Mouse (Mus musculus) embryonic facial prominence, embryonic 11.5 days (tissue): ENCODE data around the gene Celf2. TPM values are rescaled to one million over a fixed set of nuclear protein-coding genes. Genes with fewer than 3 reads are reported as not detected.
A peak's percentile ranks its signal among the peaks of the same experiment; 100 is the strongest.

Experiments used
- ATAC-seq: fragments of 200-750 bp; cut with Nextera tagmentation; replicated peaks from 2 replicates; pipeline ENCODE4 v1.8.0; 2017; ENCODE audit warnings: low read depth; ENCODE audit not compliant: insufficient number of reproducible peaks, low FRiP score, low TSS enrichment
- DNase-seq: peaks from one replicate; pipeline ENCODE4 v3.0.0-alpha.2; 2015; ENCODE audit warnings: low spot score
- H3K27ac ChIP-seq: fragments of 300-500 bp; sonication (generic); replicated peaks from 2 replicates; pipeline ENCODE4 v1.5.1; 2014; ENCODE audit warnings: mild to moderate bottlenecking, low read depth, low read length, control low read depth
- H3K27me3 ChIP-seq: fragments of 300-500 bp; sonication (generic); 2 replicates; pipeline ENCODE4 v1.6.1; 2014; ENCODE audit warnings: mild to moderate bottlenecking, low read length, moderate library complexity, mixed read lengths; ENCODE audit not compliant: control insufficient read depth, insufficient read depth
- H3K36me3 ChIP-seq: fragments of 300-500 bp; sonication (generic); replicated peaks from 2 replicates; pipeline ENCODE4 v1.6.1; 2014; ENCODE audit warnings: low read depth, mild to moderate bottlenecking, low read length, moderate library complexity, mixed read lengths; ENCODE audit not compliant: control insufficient read depth, insufficient read depth
- H3K4me1 ChIP-seq: fragments of 300-500 bp; sonication (generic); 2 replicates; pipeline ENCODE4 v1.6.1; 2014; ENCODE audit warnings: low read length, mixed read lengths; ENCODE audit not compliant: control insufficient read depth, insufficient read depth
- H3K4me2 ChIP-seq: fragments of 300-500 bp; sonication (generic); 2 replicates; pipeline ENCODE4 v1.6.1; 2014; ENCODE audit warnings: low read depth, mild to moderate bottlenecking, control low read depth, low read length, moderate library complexity
- H3K4me3 ChIP-seq: fragments of 300-500 bp; sonication (generic); 2 replicates; pipeline ENCODE4 v1.5.1; 2014; ENCODE audit warnings: low read depth, low read length, control low read depth
- H3K9ac ChIP-seq: fragments of 300-500 bp; sonication (generic); replicated peaks from 2 replicates; pipeline ENCODE4 v1.6.1; 2014; ENCODE audit warnings: mild to moderate bottlenecking, control low read depth, low read length
- H3K9me3 ChIP-seq: fragments of 300-500 bp; sonication (generic); replicated peaks from 2 replicates; pipeline ENCODE4 v1.6.1; 2016; ENCODE audit warnings: mild to moderate bottlenecking, low read length, inconsistent platforms, mixed read lengths; ENCODE audit not compliant: control insufficient read depth
- WGBS: fragments of 180-500 bp; shearing (Covaris S2); extraction: QIAGEN DNeasy Blood & Tissue Kit; methylation state at CpG from one replicate; pipeline ENCODE4 v1.1.7; 2014; 5-methylcytosine and 5-hydroxymethylcytosine counted together
- polyA plus RNA-seq: library from polyadenylated mRNA; unstranded; fragments of >200 nt; fragmentation: Nextera tagmentation; extraction: Ambion mirVana; gene quantifications from 2 replicates; pipeline ENCODE4 v1.2.1, GENCODE M21; 2014

Celf2 gene
- polyA plus RNA-seq, 1 experiment from 2014 or later: 43.2 TPM

DNA sequence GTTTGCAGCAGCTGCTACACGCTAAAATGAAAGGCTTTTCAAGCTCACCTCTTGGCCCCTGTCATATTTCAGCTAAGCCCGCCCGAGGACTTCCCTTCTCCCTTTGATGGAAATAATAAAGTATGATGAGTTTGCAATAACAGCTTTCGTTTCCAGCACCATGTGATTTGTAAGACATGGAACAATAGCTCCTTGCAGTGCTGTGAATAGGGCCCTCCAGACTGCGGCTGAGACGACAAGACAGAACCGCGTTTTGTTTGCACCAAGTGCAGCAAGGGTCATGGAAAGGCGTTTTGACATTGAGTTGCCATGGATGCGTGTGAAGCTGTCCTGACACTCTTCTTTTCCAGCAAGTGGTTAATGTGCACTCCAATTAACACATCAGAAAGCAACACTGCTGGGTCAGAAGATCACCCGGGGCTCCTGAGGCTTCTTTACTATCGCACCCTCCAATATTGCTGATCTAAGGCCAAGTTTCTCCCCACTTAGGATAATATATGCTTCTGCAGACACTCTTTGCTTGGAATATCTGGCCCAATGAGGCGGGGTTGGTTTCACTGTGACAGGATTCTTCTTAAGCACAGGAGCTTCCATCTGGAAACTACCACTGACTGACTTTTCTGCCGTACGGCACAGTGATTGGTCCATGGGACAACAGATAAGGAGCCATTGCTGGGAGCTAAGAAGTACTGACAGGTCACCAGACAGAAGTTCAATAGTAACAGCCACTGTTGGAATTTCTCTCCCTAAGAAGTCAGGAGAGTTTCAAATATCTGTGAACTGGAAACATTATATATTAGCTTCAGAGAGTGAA lies 301.5 kb downstream of the Celf2 start:
- H3K9ac ChIP-seq: no peak overlapping the region
- ATAC-seq: peak; percentile 65; the same call in 1 of the 2 replicates
- H3K4me2 ChIP-seq: no peak overlapping the region
- H3K9me3 ChIP-seq: no peaks in the 10 kb centered on the region
- no peak overlapping the region for H3K4me3 ChIP-seq
- no peaks in the 10 kb centered on the region for H3K4me1 ChIP-seq
- H3K36me3 ChIP-seq: no peaks in the 10 kb centered on the region
- DNase-seq: no peak
- no peak overlapping the region for H3K27ac ChIP-seq
- no peaks in the 10 kb centered on the region for H3K27me3 ChIP-seq
- 62% methylated on average over 15 of the region's 15 CpGs for WGBS

DNA sequence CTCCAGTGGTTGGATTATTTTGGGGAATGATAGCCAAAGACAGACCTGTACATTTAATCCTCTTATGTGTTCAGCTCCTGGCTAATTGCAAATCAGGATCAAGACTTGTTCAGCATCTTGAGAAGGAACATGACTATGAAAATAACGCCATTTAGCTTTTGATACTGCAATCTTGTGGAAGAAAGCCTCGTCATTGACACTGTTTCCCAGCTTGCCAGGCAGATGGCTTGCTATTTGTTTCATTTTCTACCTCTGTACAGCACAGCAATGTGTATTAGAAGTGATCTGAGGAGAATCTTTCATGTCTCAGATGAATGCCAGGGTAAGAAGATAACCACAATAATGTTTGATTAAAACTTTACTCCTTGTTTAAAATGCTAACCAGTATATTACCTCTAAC lies 315.9 kb downstream of the Celf2 start:
- 91% methylated on average over 2 of the region's 2 CpGs for whole genome bisulfite sequencing

DNA sequence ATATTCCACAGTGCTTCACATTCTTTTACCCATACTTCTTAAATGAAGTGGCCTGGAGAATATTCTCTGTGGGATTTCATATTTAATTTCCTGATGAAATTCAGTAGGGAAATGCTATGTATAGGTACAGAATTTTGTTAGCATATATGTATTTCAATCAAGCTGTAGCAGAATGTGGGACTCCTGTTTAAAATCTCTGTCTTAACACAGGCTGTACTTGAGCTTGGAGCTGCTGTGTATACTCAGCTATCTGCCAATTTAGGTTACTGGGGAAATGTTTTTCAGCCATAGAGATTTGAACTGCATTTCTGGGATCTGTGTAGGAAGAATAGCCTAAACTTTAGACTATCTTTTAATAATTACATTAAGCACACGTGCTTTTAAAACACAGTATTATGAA lies 330.2 kb downstream of the Celf2 start:
- no peak overlapping the region for H3K4me2 ChIP-seq
- no peak overlapping the region for H3K27ac ChIP-seq
- WGBS: 74% methylated on average over 1 of the region's 1 CpGs
- no peaks in the 10 kb centered on the region for H3K9me3 ChIP-seq
- H3K27me3 ChIP-seq: no peaks in the 10 kb centered on the region
- H3K9ac ChIP-seq: no peak overlapping the region
- no peak overlapping the region for H3K4me3 ChIP-seq
- ATAC-seq (no peak), DNase-seq (no peak)
- no peaks in the 10 kb centered on the region for H3K4me1 ChIP-seq
- no peaks in the 10 kb centered on the region for H3K36me3 ChIP-seq

More for the DNA sequence above, 315.9 kb downstream of the Celf2 start:
- H3K27ac ChIP-seq: no peak overlapping the region
- H3K4me3 ChIP-seq: no peak overlapping the region
- H3K4me1 ChIP-seq: no peaks in the 10 kb centered on the region
- no peaks in the 10 kb centered on the region for H3K27me3 ChIP-seq
- no peaks in the 10 kb centered on the region for H3K36me3 ChIP-seq
- ATAC-seq (no peak), DNase-seq (no peak)
- no peaks in the 10 kb centered on the region for H3K9me3 ChIP-seq
- H3K9ac ChIP-seq: no peak overlapping the region
- H3K4me2 ChIP-seq: no peak overlapping the region

DNA sequence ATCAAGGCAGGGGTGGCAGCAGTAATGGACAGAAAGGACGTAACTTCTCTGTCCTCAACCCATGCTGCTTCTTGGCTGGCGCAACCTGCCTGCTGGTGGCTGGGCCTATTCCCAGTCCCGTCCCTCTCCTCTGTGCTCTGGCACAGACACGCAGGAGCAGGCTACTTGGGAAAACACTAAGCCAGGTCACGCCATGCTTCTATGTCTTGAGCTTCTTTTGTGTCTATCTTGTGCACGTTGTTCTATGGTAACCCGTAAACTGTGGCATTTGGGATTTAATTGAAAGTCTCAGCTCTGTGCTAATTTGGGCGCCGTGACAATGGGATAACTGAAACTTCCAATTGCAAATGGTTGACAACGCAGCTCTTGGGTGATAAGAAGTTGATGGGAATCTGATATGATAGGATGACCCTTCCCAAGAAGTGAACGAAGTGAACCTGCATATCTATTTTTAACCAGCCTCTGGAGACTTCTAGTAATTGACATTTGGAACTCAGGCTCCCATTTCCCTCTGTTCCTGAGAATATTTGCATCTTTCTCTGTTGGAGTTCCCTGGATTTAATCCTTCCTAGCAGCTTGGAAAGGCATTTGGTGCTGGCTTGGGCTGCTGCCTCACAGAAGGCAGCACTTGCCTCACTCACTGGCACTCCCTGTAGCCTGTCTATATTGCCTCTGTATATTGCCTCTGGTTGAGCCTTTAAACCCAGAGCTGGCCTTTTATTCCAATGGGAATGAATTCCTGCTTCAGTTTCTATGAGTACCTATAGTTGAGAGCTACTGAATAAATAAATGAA lies 335.9 kb downstream of the Celf2 start:
- WGBS: 79% methylated on average over 11 of the region's 11 CpGs
- Histone ChIP-seq H3K4me2 (no peak overlapping the region), H3K4me3 (no peak overlapping the region), H3K4me1 (no peaks in the 10 kb centered on the region), H3K9ac (no peak overlapping the region), H3K9me3 (no peaks in the 10 kb centered on the region), H3K27me3 (no peaks in the 10 kb centered on the region), H3K36me3 (no peaks in the 10 kb centered on the region), H3K27ac (no peak overlapping the region)
- ATAC-seq (no peak), DNase-seq (no peak)

DNA sequence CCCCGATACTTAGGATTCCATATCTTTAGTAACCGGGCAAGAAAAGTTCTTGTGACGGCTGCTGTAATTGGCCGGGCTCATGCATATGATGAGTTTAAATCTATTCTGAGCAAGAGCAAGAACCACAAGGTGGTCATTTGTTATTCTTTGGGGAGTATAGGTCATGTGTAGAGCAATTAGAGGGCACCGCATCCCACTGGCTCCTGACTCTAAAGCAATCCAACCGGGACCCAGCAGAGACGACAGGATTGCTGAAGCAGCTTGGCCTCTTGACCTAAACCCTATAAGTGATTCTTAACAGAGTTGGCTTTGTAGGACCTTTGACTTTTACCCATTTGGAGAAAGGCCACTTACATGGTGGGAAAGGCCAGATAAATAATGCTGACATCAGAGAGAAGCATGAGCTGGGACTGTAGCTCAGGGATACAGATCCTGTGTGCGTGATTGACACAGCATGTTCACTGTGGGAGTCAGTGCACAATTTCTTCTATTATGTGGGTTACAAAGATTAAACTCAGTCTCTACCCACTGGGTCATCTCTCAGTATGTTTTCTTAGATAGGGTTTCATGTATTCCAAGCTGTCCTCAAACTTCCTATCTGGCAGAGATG lies 338.2 kb downstream of the Celf2 start:
- Histone ChIP-seq H3K9me3 (no peaks in the 10 kb centered on the region), H3K4me1 (no peaks in the 10 kb centered on the region), H3K4me2 (no peak overlapping the region), H3K27me3 (no peaks in the 10 kb centered on the region), H3K9ac (no peak overlapping the region), H3K4me3 (no peak overlapping the region), H3K36me3 (no peaks in the 10 kb centered on the region), H3K27ac (no peak overlapping the region)
- no peak for ATAC-seq
- no peak for DNase-seq
- 32% methylated on average over 8 of the region's 8 CpGs for WGBS

DNA sequence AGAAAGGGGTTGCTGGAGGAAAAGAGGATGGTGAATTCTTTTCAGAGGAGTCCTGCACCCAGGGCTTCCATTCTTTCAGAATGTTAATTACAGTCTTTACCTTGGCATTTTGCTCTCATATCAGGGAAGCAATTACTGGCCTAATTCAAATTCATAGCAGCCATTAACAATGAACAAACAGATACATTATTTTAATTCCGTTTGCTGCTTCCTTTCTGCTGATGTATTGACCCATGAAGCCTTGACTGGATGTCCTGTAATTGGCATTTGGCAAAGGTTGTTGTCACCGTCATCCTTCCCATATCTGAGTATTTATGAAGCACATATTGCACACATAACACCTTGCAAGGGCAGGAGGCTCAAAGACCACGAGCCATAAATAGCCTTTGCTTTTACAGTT lies 343.6 kb downstream of the Celf2 start:
- Histone ChIP-seq H3K4me1 (no peaks in the 10 kb centered on the region), H3K36me3 (no peaks in the 10 kb centered on the region), H3K27me3 (no peaks in the 10 kb centered on the region), H3K9ac (no peak overlapping the region), H3K27ac (no peak overlapping the region), H3K9me3 (no peaks in the 10 kb centered on the region), H3K4me3 (no peak overlapping the region), H3K4me2 (no peak overlapping the region)
- 77% methylated on average over 3 of the region's 3 CpGs for WGBS
- no peak for ATAC-seq
- no peak for DNase-seq

DNA sequence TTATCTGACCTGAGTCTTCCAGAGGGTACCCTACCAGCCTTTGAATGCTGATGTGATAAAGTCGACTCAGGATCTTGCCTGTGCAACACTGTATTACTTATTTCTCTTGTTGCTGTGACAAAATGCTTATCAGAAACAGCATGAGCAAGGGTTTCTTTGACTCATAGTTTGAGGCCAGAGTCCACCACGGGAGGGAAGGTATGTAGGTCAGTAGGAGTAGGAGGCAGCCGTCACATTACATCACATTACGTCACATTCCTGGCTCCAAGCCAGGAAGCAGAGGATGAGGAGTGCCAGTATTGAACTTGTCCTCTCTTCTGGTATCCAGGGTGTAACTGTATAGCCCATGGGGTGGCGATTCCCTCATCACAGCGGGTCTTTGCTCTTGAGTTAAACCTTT lies 349.3 kb downstream of the Celf2 start:
- no peak for ATAC-seq
- WGBS: 67% methylated on average over 6 of the region's 6 CpGs
- Histone ChIP-seq H3K9ac (no peak overlapping the region), H3K4me2 (no peak overlapping the region), H3K4me1 (no peaks in the 10 kb centered on the region), H3K27me3 (no peaks in the 10 kb centered on the region), H3K4me3 (no peak overlapping the region), H3K9me3 (no peaks in the 10 kb centered on the region), H3K36me3 (no peaks in the 10 kb centered on the region), H3K27ac (no peak overlapping the region)
- no peak for DNase-seq

DNA sequence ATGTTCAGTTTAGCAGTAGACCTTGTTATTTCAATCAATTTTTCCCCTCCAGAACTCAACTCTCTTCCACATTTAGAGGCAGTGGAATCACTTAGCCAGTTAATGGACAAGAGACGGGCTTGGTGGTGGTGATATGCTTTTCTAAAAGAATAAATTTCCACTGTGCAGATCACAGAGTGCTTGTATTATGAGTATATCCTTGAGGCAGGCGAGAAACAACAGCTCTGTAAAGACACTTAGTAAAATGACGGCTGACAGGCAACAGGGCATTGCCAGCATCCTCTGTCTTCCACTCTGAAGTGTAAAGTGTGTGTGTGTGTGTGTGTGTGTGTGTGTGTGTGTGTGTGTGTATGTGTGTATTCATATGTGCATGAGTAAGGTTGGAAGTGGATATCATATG lies 362.1 kb downstream of the Celf2 start:
- Histone ChIP-seq H3K4me2 (no peak overlapping the region), H3K9ac (no peak overlapping the region), H3K27ac (no peak overlapping the region), H3K36me3 (no peaks in the 10 kb centered on the region), H3K9me3 (no peaks in the 10 kb centered on the region), H3K4me1 (no peaks in the 10 kb centered on the region), H3K4me3 (no peak overlapping the region), H3K27me3 (no peaks in the 10 kb centered on the region)
- ATAC-seq (no peak), DNase-seq (no peak)
- 85% methylated on average over 3 of the region's 3 CpGs for WGBS
